Mouse (Mus musculus) hindlimb bud, embryonic 11.5 days (tissue): Measurements from ENCODE around the gene Kcna10.

ENCODE experiments used
- DNase-seq: peaks from one replicate; pipeline ENCODE4 v3.0.0-alpha.2; 2012; ENCODE audit warnings: low read depth, low spot score; ENCODE audit errors: extremely low spot score

Kcna10 gene

DNA sequence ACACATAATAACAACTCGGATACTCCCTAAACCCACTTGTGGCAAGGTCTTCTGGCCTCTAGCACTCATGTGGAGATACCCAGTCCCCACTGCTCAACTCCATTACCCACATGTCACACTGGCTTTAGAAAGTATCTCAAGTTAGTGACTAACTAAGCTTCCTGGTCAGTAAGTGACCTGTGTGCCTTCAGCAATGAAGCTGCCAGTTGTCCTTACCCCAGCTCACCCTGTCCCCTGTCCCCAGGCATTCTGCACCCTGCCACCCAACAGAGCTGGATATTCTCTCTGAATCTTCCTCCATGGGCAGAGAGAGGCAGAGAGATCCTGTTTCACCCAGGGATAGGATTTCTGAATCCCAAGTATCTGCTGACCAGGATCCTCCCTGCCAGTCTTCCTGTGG is at the start of gene Kcna10:
TSS of gene Kcna10 (plus strand) at position 301 of the 400 bp plus-strand sequence.
- no peak for DNase-seq

GRCm38 (mm10) chr3:107134457-107134856 is 48.4 kb upstream of the Kcna10 start:
- DNase-seq = no peak

DNA sequence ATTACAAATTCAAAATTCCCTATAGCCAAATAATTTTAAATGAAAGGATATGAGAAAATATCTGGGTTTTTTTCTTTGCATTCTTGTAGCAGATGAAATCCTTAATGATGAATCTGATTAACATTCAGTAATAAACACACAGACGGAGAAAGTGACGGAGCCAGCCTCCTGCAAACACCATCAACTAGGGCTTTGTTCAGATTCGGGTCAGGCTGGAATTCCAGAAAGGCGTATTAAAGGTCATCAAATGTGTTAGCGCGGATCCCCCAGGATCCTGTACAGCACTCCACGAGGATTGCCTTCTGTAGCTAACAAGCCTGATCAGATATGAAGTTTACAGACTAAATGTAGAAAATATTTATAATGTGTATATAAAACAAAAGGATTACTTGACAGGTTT is 35.7 kb upstream of the Kcna10 start:
- DNase-seq = no peak

DNA sequence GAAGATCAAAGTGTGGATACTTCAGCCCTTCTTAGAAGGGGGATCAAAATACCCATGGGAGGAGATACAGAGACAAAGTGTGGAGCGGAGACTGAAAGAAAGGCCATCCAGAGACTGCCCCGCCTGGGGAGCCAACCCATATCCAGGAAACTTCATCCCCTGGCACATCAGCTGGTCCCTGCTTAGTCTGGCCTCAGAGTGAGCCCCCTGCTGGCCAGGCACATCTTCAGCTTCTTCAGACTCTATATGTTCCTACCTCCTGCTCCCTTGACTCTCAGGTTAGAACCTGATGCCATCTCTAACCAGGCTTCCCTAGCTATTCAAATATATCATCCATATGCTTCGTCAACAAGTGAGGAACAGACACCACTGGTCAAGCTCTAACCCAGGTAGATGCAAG is 33.9 kb upstream of the Kcna10 start:
- DNase-seq = no peak

DNA sequence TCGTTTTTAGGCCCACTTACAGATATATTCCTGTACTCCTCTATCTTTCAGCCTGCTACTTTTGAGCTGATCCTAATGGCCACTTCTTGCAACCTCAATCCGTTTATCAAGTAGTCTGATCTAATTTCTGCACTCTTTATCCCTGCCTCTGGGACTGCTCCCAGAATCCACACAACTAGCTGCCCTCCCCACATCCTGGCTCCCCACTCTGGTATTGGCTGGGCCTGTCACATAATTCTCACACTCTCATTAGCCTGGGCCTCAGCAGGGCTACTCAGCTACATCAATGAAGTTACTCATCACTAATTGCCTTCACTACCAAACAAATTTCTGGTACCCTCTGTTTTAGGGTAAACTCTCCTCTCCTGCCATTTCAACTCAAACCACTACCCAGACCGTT is 32.4 kb upstream of the Kcna10 start:
- DNase-seq = no peak

- DNase-seq = no peak
Observed at GRCm38 (mm10) chr3:107150872-107151540, 31.9 kb upstream of the Kcna10 start.

DNA sequence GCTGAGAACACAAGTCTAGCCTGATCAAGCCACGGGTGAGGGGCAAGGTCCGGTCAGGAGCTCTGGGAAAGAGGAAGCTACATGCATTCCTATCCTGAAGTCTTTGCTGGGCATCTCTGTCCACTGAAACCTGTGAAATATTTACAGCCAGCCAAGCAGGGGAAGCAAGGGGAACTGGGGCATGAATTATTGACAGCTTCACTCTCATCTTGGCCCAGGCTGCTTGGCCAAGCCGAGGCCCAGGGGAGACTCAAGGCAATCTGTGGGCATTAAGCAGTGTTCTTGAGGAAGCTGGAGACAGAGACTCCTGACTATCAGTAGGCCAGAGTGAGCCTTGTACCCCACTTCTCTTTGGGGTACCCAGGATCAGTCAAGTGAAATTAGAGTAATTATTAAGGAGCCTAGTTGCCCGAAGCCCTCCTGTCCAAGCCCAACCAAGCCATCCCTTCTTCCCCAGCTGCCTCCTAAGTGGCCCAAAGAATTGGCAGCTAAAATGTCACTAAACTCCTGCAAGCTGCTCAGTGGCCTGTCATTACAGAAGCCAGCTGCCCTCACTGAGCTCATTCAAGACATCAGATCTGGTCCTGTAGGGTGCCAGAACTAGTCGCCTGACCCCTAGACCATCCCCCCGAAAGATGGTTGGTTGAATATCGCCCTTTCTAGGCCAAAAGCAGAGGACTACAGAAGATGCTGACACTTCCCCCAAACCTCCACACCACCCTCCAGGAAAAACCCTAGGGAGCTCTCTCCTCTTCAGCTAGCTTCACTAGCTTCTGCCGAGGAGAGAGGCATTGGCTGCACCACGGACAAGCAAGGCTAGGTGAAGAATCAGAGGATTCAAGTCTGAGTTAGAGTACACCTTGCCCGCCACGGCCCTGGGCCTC is 28.8 kb upstream of the Kcna10 start:
- no peak for DNase-seq

GRCm38 (mm10) chr3:107158856-107159255 is 24.0 kb upstream of the Kcna10 start:
- no peak for DNase-seq

- no peak for DNase-seq
Observed at GRCm38 (mm10) chr3:107159418-107159817, 23.4 kb upstream of the Kcna10 start.

GRCm38 (mm10) chr3:107159859-107160324 is 23.0 kb upstream of the Kcna10 start:
- DNase-seq = no peak

DNA sequence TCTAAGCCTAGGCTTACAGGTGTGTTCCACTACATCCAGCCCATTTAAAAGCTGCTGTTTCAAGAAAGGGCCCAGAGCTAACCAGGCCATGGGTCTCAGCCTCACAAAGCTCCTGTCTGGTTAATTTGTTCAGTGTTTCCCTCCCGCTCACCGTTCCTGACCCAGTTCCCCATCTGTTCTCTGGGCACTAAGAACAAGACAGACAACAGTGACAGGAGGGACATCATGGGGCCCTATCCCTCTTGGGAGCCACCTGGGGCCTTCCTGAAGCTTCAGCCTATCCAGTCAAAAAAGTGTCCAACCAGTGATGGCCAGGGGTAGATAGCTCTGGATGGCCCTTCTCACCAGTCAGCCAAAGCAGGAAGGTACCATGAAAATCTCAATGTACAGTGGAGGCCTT is 20.1 kb upstream of the Kcna10 start:
- no peak for DNase-seq

DNA sequence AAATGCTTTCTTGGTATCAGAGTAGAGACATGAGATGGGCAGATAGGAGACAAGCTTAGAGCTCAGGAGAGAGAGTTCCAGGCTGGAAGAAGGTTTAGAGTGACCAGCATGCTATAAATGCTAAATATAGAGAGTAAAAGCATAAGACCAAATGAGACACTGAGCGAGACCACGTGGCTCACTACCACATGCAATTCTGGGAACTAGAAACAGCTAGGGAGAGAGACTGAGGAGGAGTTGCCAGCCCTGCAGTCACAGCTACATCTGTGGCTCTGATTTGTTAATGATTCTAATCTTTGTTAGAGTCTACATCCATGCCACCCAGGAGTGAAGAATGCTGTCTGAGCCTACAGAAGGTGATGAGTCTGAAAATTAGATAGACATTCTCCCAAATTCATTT is 13.3 kb upstream of the Kcna10 start:
- no peak for DNase-seq

DNA sequence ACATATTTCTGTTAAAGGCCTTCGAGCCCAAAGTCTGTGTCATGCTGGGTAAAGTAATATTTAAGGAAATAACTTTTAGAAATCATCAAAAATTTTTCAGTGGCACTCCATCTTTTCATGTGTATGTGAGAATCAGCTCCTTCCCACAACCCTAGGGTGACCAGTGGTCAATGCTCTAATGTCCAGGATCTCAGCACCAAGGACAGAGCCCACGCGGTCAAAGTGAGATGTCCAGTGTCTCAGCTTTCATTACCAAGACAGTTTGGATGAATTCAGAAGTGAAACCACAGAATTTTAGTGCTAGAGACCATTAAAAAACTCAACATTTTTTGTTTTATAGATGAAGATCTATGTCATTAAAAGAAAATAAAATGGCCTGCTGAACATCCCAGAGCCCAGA is 10.9 kb upstream of the Kcna10 start:
- no peak for DNase-seq

- no peak for DNase-seq
Observed at GRCm38 (mm10) chr3:107172556-107172955, 10.3 kb upstream of the Kcna10 start.

DNA sequence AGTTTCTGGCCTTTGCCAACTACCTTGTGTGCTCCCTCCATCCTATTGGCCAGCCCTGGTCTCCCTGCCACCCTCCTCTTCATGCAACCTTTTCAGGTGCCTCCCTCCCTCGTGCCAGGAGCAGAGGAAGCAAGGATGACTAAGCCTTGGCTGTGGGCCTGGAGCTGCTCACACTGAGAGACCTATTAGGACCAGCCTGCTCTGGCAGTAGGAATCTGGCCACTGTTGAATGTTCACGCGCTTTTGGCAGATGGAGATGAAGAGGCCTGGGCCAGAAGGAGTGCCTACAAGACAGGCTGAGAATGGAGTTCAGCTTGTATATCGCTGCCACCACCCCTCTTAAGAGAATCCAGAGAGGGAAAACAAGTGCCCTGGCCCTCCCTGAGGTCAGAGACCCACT is 7.4 kb upstream of the Kcna10 start:
- no peak for DNase-seq

DNA sequence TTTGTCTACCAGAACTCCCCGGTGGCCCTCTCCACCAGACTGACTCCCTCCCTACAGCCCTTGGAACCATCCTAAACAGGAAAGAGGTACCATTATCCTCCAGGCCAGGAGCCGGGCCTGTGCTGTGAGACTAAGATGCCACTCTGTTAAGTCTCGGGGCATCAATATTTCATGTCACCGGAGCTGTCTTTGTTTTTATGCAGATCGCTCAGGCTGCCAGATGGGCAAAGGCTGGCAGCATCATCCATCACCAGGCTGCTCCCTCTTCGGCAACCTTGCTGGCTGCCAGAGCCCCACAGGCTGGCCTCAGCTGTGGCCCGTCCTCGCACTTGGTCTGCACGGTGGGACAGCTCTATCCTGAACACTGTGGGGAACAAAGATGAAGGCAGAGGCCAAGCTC is 6.4 kb upstream of the Kcna10 start:
- DNase-seq = no peak

GRCm38 (mm10) chr3:107180860-107181259 is 2.0 kb upstream of the Kcna10 start:
- DNase-seq = no peak

- DNase-seq = no peak
Observed at GRCm38 (mm10) chr3:107183178-107183577, 322 bp downstream of the Kcna10 start.

DNA sequence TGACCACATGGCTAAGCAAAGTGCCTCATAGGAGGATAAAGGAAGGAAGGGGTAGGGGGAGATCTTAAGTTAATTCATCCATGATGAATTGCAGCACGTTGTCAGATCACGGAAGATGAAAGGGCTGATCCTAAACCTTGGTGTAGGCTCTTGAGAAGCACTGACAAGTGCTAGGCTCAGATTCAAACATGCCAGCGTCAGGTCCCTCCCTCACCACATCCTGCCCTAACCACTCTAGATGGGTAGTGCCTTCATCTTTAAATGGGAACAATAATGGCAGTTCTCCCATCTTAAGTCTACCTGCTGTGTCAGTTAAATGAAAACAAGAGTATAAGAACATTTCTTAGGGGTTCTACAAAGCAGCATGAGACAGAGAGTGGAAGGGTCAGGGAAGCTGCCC is 2.7 kb downstream of the Kcna10 start:
- no peak for DNase-seq

GRCm38 (mm10) chr3:107187022-107187421 is 4.2 kb downstream of the Kcna10 start:
- no peak for DNase-seq

DNA sequence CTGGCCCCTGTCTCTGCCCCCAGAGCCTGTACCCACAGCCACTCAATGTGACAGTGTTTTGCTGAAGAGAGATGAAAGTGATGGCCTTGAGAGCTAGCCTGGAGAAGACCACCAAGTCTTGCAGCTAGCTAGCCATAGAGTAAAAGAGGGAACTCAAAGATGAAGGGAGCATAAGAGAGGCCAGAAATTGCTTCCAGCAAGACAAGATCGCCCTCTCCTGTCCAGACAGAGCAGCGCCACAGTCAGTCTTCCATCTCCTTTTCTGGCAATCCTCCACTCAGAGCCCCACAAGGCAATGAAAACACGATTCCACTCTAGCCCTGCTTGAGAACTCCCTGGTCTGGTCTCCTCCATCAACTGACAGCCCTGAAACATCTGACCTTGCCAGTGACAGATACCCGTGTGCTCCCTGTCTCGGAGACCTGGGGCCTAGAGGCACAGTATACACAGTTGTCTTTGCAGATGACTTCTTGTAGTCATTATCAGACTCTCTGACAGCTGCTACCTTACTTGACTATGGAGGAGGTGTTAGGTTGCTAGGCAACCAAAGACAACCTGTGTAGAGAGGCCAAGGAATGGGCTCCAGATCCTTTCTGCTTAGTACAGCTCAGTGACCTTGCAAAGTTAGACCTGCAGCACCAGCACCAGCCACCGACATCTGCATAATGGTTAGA is 5.5 kb downstream of the Kcna10 start:
- DNase-seq = no peak
